ENCODE assay signal across 17 mouse cellular contexts in genomic region chr14:78689950-78690349, GRCm38 (mm10).
"Had no signal": no experiment of that assay in that cellular context is flagged by ENCODE, and none has a peak within 500 bp of the region (broad histone marks: within the 10 kb centered on the region; RNA-seq: fewer than 3 reads in every experiment).

No protein-coding gene starts in this region.

- H3K36me3 ChIP-seq: lung, embryonic 15.5 days; midbrain, embryonic 13.5 days; midbrain, embryonic 15.5 days; neural tube, embryonic 12.5 days; stomach, embryonic 15.5 days had no signal

- ATAC-seq: lung, postnatal 0 days; midbrain, embryonic 13.5 days; midbrain, embryonic 15.5 days had no signal

- H3K4me1 ChIP-seq: midbrain, embryonic 13.5 days; midbrain, embryonic 15.5 days; neural tube, embryonic 12.5 days; stomach, embryonic 15.5 days had no signal

- DNase-seq: lung, adult 2 months; lung, postnatal 14 days; lung, postnatal 36 days; right cerebral cortex, postnatal 14 days; thymus, adult 2 months; thymus, postnatal 25 days; thymus, postnatal 4 days had no signal

- H3K27ac ChIP-seq: lung, embryonic 15.5 days; macrophage; midbrain, embryonic 13.5 days; midbrain, embryonic 15.5 days; neural tube, embryonic 12.5 days; stomach, embryonic 15.5 days; stomach, postnatal 0 days had no signal

- H3K9ac ChIP-seq: lung, embryonic 15.5 days; midbrain, embryonic 13.5 days; midbrain, embryonic 15.5 days; neural tube, embryonic 12.5 days; stomach, embryonic 15.5 days had no signal

- H3K9me3 ChIP-seq: lung, embryonic 15.5 days; megakaryocyte, embryonic 14.5 days; midbrain, embryonic 13.5 days; midbrain, embryonic 15.5 days; neural tube, embryonic 12.5 days; stomach, embryonic 15.5 days had no signal

- H3K27me3 ChIP-seq: lung, embryonic 15.5 days; megakaryocyte, embryonic 14.5 days; midbrain, embryonic 13.5 days; midbrain, embryonic 15.5 days; neural tube, embryonic 12.5 days; stomach, embryonic 15.5 days had no signal

- H3K4me3 ChIP-seq: lung, embryonic 15.5 days; megakaryocyte, embryonic 14.5 days; midbrain, embryonic 13.5 days; midbrain, embryonic 15.5 days; neural tube, embryonic 12.5 days; stomach, embryonic 15.5 days had no signal

- H3K4me2 ChIP-seq: lung, embryonic 15.5 days; midbrain, embryonic 11.5 days; midbrain, embryonic 13.5 days; midbrain, embryonic 15.5 days; neural tube, embryonic 12.5 days; stomach, embryonic 15.5 days had no signal
